Mouse (Mus musculus) kidney, adult 2 months (tissue): ENCODE measurements around the gene Unc5b. TPM values are rescaled to one million over a fixed set of nuclear protein-coding genes. Genes with fewer than 3 reads are reported as not detected.
A peak's percentile ranks its signal among the peaks of the same experiment; 100 is the strongest.

Experiments
- DNase-seq: peaks from one replicate; pipeline ENCODE4 v3.0.0; 2021
- H3K27ac ChIP-seq: fragments of 200-500 bp; 2 replicates; pipeline ENCODE4 v1.5.1; 2012; ENCODE audit warnings: low read depth, low read length, control low read depth, inconsistent platforms; ENCODE audit not compliant: insufficient read depth
- H3K27me3 ChIP-seq: fragments of 200-500 bp; replicated peaks from 2 replicates; pipeline ENCODE4 v1.6.1; 2012; ENCODE audit warnings: mild to moderate bottlenecking, moderate library complexity, low read length, inconsistent platforms; ENCODE audit not compliant: control insufficient read depth, insufficient read depth
- H3K36me3 ChIP-seq: fragments of 200-500 bp; 2 replicates; pipeline ENCODE4 v1.6.1; 2012; ENCODE audit warnings: mild to moderate bottlenecking, moderate library complexity, low read length, inconsistent platforms; ENCODE audit not compliant: control insufficient read depth, insufficient read depth
- H3K4me1 ChIP-seq: fragments of 200-500 bp; 2 replicates; pipeline ENCODE4 v1.6.1; 2011; ENCODE audit warnings: low read length; ENCODE audit not compliant: control insufficient read depth, insufficient read depth
- H3K4me3 ChIP-seq: fragments of 200-500 bp; 2 replicates; pipeline ENCODE4 v1.5.1; 2011; ENCODE audit warnings: mild to moderate bottlenecking, low read depth, low read length, control low read depth; ENCODE audit not compliant: insufficient read depth
- CTCF ChIP-seq: fragments of 200-500 bp; conservative IDR thresholded peaks from 2 replicates; pipeline ENCODE4 v1.5.1; 2011; ENCODE audit warnings: low read depth, mild to moderate bottlenecking, control low read depth, low read length, moderate library complexity, mixed read lengths; ENCODE audit not compliant: insufficient read depth, insufficient read length
- POLR2A ChIP-seq: fragments of 200-500 bp; IDR thresholded peaks from one replicate; pipeline ENCODE4 v1.6.1; 2011; ENCODE audit warnings: low read depth, low read length, control low read depth
- WGBS: fragments of 180-500 bp; shearing (Covaris S2); methylation state at CpG from one replicate; pipeline ENCODE4 v1.1.7; 2018; 5-methylcytosine and 5-hydroxymethylcytosine counted together
- polyA plus RNA-seq: library from polyadenylated mRNA; depleted of rRNA; stranded (reverse); fragments of >200 nt; gene quantifications from 2 replicates; pipeline ENCODE4 v1.2.3, GENCODE M21; 2012

Unc5b gene
- polyA plus RNA-seq, 1 experiment = 6.1 TPM

DNA sequence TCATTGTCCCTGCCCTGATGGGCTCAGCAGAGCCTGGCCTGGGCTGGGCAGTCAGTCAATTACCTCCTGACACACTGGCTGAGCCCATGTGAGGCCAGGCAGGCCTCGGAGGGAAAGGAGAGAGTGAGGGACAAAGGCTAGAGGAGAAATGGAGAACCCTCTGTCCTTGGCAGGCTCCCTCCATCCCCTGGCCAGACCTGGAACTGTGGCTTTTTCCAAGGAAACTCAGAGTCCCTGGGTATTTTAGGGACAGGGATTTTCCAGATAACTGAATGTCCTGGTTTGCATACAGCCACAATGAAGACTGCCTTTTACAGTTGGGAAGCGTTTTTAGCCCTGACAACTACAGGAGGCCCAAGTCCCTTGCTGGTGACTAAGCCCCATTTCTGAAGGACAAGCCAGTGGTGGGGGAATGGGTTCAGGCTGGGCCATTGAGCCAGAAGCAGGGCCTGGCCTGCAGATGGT lies 99.0 kb downstream of the Unc5b start:
- H3K27ac ChIP-seq = no peak overlapping the region
- no peak overlapping the region for H3K4me3 ChIP-seq
- TF ChIP-seq CTCF (no peak), POLR2A (no peak)
- 62% methylated on average over 2 of the region's 2 CpGs for WGBS
- peak; percentile 58 for DNase-seq
- H3K27me3 ChIP-seq = no peaks in the 10 kb centered on the region
- no peaks in the 10 kb centered on the region for H3K36me3 ChIP-seq
- H3K4me1 ChIP-seq = peaks cover 6% of the 10 kb centered on the region; the same call in 1 of the 2 replicates

DNA sequence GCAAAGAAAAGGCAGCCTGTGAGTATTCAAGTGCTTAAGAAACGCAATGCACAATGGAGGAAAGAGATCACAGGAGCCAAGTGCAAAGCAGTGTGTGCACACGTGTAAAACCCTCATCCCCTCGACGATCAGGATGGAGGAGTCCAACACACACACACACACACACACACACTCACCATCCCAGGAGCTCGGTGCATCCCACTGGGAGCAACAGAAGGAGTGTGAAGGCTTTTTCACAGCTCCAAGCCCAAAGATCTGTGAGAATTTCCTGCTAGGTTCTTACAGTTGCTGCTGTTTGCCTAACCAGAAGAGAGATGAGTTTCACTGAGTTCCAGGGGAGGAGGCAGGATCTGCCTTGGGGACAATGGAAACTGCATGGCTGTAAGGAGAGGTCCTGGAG lies 99.6 kb downstream of the Unc5b start:
- TF ChIP-seq POLR2A = no peak
- no peak for TF ChIP-seq CTCF
- DNase-seq = no peak
- Histone ChIP-seq H3K27ac (no peak overlapping the region), H3K4me1 (peaks cover 6% of the 10 kb centered on the region; the same call in 1 of the 2 replicates), H3K4me3 (no peak overlapping the region), H3K27me3 (no peaks in the 10 kb centered on the region), H3K36me3 (no peaks in the 10 kb centered on the region)
- 70% methylated on average over 5 of the region's 5 CpGs for WGBS

DNA sequence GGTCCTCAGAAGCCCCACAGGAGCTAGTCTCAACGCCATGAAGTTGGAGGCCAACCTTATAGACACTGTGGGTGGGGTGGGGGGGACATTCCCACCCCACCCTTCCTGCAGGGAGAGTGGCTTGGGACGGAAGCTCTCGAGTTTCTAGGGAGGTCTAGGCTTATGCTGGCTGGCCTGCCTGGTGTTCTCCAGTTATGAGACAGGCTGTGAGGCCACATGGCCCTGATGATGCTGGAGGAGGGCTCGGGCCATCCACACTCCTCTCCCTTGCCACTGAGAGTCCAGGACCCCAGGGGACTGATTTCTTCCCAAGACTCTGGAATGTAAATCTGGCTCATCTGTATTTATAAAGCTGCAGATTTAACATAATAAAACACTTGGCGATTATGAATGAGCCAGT lies 104.1 kb downstream of the Unc5b start:
- Histone ChIP-seq H3K4me3 (no peak overlapping the region), H3K27me3 (no peaks in the 10 kb centered on the region), H3K4me1 (no peaks in the 10 kb centered on the region), H3K27ac (no peak overlapping the region), H3K36me3 (no peaks in the 10 kb centered on the region)
- no peak for TF ChIP-seq POLR2A
- TF ChIP-seq CTCF = no peak
- WGBS = 56% methylated on average over 5 of the region's 5 CpGs
- DNase-seq = no peak

DNA sequence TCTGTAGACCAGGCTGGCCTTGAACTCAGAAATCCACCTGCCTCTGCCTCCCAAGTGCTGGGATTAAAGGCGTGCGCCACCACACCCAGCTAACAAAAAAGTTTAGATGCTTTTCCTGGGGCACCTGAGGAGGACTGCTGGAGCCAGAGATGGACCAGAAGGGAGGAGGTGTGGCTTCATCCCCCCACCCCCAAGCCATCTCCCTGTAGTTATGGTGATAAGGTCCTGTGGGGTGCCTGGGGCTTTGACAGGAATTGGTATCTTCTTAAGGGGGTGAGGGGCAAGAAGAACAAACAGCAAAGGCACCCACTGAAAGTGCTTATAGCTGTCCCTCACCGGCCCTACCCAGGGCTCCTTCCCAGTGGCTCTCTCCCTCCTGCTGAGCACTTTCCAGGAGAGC lies 104.5 kb downstream of the Unc5b start:
- WGBS = 94% methylated on average over 3 of the region's 3 CpGs
- Histone ChIP-seq H3K4me1 (no peaks in the 10 kb centered on the region), H3K27me3 (no peaks in the 10 kb centered on the region), H3K36me3 (no peaks in the 10 kb centered on the region), H3K4me3 (no peak overlapping the region), H3K27ac (no peak overlapping the region)
- TF ChIP-seq POLR2A = no peak
- TF ChIP-seq CTCF = no peak
- DNase-seq = no peak

DNA sequence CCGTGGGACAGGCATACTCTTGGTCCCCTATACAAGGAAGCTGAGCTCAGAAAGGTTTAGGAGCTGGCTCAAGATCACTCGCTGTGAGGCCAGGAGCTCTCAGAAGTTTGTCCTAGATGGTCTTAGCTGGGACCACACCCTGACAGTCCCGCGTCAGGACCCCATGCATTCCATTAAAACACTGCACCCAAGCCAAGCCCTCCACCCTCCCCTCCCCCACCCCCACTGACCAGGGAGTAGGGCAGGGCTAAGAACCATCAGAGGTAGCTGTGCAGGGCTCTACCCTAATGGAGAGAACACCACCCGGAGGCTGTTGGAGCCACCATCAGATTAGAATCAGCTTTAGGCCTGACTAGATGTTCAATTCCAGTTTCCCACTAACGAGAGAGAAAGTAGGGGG lies 106.9 kb downstream of the Unc5b start:
- H3K4me1 ChIP-seq = no peaks in the 10 kb centered on the region
- H3K36me3 ChIP-seq = no peaks in the 10 kb centered on the region
- no peaks in the 10 kb centered on the region for H3K27me3 ChIP-seq
- TF ChIP-seq POLR2A = no peak
- WGBS = 84% methylated on average over 6 of the region's 6 CpGs
- DNase-seq = no peak
- H3K27ac ChIP-seq = no peak overlapping the region
- no peak overlapping the region for H3K4me3 ChIP-seq

DNA sequence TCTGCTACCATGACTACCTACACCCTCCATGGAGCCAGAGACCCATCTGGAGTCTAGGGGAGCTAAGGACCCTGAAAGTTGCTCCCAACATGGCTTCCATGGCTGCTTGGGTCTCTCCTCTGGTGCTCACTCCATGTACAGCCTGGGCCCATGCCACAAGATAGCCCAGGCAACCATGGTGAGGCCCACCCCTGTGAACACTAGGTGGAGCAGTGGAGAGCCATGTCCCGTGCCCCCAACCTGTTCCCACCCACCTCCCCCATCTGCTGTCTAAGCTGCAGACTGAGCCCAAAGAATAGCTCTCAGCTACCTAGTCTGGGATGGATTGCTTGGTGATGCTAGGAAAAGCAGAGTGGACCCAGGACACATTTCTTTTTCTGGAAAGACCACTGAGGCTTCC lies 108.0 kb downstream of the Unc5b start:
- Histone ChIP-seq H3K36me3 (no peaks in the 10 kb centered on the region), H3K4me1 (no peaks in the 10 kb centered on the region), H3K27ac (no peak overlapping the region), H3K27me3 (no peaks in the 10 kb centered on the region), H3K4me3 (no peak overlapping the region)
- no peak for DNase-seq
- WGBS = 57% methylated on average over 1 of the region's 1 CpGs
- TF ChIP-seq CTCF (0 out of 2 replicates have a peak, but pooled peaks have one; percentile 24), POLR2A (no peak)

DNA sequence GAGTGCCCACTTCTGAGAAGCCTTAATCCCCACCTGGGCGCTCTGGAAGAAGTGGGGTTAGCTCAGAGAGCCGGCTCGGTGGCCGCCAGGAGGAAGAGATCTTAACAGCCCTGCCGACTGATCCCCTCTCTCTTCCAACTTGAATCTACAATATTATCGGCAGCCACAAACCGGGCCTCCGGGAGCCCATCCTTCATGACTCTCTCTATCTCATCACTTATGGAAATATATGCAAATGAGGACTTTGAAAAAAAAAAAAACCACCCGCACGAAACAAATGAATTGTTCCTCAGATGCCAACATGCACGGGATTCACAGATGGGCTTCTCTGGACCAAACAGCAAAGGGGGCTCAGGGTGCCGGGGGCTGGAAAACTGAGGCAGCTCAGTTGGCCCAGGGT lies 109.7 kb downstream of the Unc5b start:
- 74% methylated on average over 12 of the region's 12 CpGs for WGBS
- DNase-seq = no peak
- H3K4me3 ChIP-seq = no peak overlapping the region
- TF ChIP-seq POLR2A (no peak), CTCF (no peak)
- no peaks in the 10 kb centered on the region for H3K4me1 ChIP-seq
- no peaks in the 10 kb centered on the region for H3K27me3 ChIP-seq
- no peak overlapping the region for H3K27ac ChIP-seq
- H3K36me3 ChIP-seq = no peaks in the 10 kb centered on the region

DNA sequence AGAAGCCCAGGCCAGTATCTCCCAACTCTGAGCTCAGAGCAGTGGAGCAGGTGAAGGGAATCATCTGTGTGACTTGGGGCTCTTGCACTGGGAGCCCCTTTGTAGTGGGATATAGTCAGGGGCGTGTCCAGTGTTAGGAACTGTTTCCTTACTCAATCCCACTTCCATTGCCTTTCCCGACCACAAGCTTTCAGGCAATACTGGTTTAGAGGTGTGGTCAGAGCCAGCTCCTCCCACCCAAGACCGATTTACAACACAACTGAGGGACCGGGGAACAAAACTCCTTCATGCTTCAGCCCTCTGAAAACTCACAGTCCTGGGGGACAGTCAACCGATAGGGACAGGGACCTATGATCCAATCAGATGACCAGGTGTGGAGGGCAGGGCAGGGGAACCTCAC lies 110.9 kb downstream of the Unc5b start:
- Histone ChIP-seq H3K36me3 (peaks cover 3% of the 10 kb centered on the region; the same call in 1 of the 2 replicates), H3K4me3 (no peak overlapping the region), H3K4me1 (no peaks in the 10 kb centered on the region; the same call in 1 of the 2 replicates), H3K27me3 (no peaks in the 10 kb centered on the region), H3K27ac (no peak overlapping the region)
- WGBS = 84% methylated on average over 5 of the region's 5 CpGs
- no peak for DNase-seq
- TF ChIP-seq POLR2A (no peak), CTCF (no peak)
